Mouse (Mus musculus): ENCODE results near the gene Actr3. TPM values are rescaled to one million over a fixed set of nuclear protein-coding genes. Genes with fewer than 3 reads are reported as not detected.

The Actr3 gene
- total RNA-seq, 2 experiments from 2014 or later: 172 to 175 TPM

DNA sequence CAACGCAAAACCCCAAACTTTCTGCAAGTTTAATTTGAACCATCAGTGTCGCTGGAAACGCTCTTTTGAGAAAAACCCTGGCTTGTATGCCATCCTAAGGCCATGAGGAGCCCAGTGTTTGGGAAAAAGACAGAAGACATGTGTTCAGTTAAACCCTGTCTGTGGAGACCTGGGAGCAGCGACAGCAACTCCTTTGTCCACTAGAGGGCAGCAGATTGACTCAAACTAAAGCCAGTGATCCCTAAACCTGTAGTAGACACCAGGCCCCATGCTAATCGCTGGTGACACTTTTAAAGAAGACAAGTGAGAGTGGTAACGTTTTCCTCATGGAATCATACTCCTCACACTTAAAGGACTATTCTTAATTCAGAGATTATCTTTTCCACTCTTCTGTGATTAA is 64.7 kb downstream of the Actr3 start:
- DNase-seq (ENCODE audit: low spot score in 2 of 2): peak in 1 of 2 experiments; percentile 12

DNA sequence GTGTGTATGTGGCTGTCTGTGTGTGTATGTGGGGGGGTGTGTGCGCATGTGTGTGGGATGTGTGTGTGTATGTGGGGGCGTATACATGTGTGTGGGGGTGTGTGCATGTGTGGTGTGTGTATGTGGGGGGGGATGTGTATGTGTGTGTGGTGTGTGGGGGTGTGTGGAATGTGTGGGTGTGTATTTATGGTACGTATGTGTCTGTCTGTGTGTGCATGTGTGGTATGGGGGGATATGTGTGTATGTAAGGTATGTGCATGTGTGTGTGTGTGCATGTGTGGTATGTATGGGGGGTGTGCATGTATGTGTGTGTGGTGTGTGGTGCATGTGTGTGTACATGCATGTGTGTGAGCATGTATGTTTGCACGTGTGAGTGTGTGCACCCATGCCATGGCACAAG is 70.0 kb downstream of the Actr3 start:
- no peak for DNase-seq (ENCODE audit: low spot score in 2 of 2)

DNA sequence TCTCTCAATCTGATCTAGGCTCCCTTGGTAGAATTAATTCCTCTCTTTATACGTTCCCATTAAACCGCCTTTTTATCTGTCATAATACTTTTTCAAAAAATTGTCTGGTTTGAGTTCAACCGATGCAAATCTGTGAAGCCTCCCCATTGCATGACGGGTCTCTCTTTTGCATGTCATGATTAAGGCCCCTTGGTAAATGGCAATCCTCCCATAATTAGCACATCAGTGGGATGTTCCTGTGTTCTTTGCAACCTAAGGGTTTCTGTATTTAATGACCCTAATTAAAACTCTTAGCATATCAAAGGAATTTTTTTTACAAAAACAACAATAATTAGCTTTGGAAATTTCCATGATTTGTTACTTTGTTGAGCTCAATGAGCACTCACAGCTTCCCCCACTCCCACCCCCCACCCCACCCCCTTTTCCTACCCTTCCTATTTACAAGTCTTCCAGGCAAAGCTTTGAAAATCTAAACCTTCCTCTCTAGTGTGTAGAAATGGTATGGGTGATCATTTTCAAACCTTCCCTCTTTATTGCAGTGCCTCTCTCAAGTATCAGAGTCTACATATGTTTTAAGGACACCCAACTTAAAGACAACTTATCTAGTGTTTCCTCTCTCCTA is 84.0 kb downstream of the Actr3 start:
- DNase-seq (ENCODE audit: low spot score in 2 of 2): no peak

DNA sequence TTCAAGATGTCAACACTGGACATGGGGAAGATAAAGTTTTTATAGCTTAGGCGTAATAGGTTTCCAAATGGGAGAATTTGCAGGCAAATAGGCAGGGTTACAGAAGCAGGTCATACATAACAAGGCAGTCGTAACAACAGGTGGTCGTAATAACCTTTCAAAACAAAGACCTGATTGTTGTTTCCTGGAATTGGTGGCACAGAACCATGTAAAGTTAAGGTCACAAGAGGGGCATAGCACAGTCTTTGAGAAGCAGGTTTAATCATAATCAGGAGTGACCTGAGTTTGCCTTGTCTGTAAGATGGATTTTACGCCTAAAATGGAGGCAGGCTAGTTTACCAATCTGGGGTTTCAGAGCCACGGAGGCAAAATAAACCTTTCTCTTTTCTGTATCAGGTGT is 84.7 kb downstream of the Actr3 start:
- no peak for DNase-seq (ENCODE audit: low spot score in 2 of 2)

DNA sequence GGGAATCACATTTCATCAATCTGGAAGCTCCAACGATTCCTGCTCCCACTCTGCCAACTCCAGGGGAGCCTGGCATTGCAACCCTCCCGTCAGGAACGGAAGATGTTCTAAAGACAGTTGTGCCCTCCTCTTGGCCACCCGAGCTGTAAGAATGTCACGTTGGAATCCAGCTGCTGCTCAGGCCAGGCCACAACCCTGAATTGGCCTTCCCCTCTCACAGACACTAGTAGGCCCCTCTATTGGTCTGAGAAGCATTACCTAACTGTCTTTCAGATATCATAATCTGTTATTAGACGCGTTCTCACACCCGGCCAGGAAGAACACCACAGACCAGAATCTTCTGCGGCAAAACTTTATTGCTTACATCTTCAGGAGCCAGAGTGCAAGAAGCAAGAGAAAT is 89.7 kb downstream of the Actr3 start:
- DNase-seq (ENCODE audit: low spot score in 2 of 2): no peak

DNA sequence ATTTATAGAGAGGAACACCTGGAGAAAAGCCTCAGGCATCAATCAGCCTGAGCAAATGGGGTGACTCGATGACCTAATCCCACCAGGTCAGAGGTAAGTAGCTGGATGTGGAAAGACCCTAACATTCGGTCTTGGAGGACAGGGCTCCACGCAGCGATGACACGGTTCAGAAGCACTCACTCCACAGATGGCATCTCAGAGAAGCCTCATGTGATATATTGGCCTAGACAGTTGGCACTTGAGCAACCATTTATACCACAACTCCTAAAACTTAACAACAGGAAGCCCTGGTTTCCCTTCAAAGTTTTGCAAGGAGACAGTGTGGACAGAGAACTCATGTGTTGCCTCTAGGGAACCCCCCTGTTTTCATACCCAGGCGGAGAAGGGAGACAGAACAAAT is 90.1 kb downstream of the Actr3 start:
- no peak for DNase-seq (ENCODE audit: low spot score in 2 of 2)

DNA sequence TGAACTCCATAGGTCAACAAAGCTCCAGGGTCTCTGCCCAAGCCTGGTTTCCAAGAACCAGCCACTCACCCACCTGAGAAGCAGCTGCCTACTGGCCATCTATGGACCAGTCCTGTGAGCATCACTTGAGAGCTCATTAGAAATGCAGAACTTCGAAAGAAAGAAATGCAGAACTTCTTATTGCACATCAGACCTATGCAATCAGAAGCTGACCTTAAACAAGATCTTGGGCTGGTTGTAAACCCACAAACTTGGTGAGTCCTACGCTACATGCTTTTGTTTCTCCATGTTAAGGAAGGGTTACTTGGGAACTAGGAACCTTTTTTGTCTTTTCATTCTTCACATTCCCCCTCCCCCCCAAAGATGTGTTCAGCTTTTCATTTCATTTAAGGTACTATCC is 92.4 kb downstream of the Actr3 start:
- DNase-seq (ENCODE audit: low spot score in 2 of 2): no peak

Other genes with a start within 250 kb of the Actr3 start
- 10 to 100 TPM; 41.6 to 45.2 TPM for gene Slc35f5, start 124.9 kb upstream of the Actr3 start, total RNA-seq (2021)
- 1 to 10 TPM in 1 of 2 experiments, under 1 TPM in 1; 0.51 to 1.1 TPM for gene Gpr39, start 241.3 kb upstream of the Actr3 start, total RNA-seq (2021)